Mouse (Mus musculus): Measurements from ENCODE around the gene Olfr1501.
"Not testable (repeated sequence)": the region's sequence is repeated elsewhere in the genome, so short reads cannot be mapped to it uniquely, and the experiment has no call there.

DNA sequence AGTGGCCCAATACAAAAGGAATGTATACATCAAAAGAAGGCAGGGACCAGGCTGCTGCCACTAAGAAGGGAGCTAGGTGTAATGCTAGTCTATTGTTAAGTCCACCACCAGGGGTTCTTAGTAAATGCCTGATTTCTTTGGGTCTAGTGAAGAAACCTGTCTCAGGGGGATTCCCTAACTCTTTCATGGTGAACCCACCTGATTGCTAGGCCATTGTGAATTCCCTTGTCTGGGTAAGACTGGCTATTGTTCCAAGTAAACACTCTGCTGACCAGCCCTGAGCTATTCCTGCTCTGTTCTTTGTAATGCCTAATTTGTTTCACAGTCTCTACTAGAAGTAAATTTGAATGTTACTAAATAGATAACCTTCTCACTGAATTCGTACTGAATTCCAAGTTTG is 45.0 kb downstream of the Olfr1501 start:
- TF ChIP-seq CTCF (conservative IDR thresholded peaks at IDR 0.05; ENCODE audit: low read length): not testable (repeated sequence)
- TF ChIP-seq NANOG (IDR thresholded peaks at IDR 0.05; ENCODE audit: borderline replicate concordance, low read length): peak; percentile 85
